Mouse (Mus musculus) myocyte (in vitro differentiated cells): ENCODE results near the gene Csrp3.

ENCODE experiments used
- CEBPB ChIP-seq: IDR thresholded peaks from 2 replicates; pipeline ENCODE4 v1.6.1; 2011; ENCODE audit warnings: mild to moderate bottlenecking, moderate library complexity; ENCODE audit not compliant: poor library complexity, insufficient read depth, severe bottlenecking
- E2F4 ChIP-seq: IDR thresholded peaks from one replicate; pipeline ENCODE4 v1.6.1; 2011; ENCODE audit warnings: mild to moderate bottlenecking, control low read depth, moderate library complexity; ENCODE audit not compliant: insufficient read depth
- MAX ChIP-seq: IDR thresholded peaks from one replicate; pipeline ENCODE4 v1.6.1; 2011; ENCODE audit warnings: low read depth, mild to moderate bottlenecking, control low read depth
- MYOD1 ChIP-seq, 3 experiments: IDR thresholded peaks; one replicate each; pipeline ENCODE4 v1.6.1; 2011; ENCODE audit warnings: control low read depth in 2 of 3, low read depth in 2 of 3, mild to moderate bottlenecking in 2 of 3, moderate library complexity in 1 of 3; ENCODE audit not compliant: insufficient read length in 2 of 3, control insufficient read depth in 1 of 3
- MYOG ChIP-seq, 3 experiments: IDR thresholded peaks; one replicate each; pipeline ENCODE4 v1.6.1; 2011; ENCODE audit warnings: control low read depth in 2 of 3, low read depth in 2 of 3, mild to moderate bottlenecking in 2 of 3; ENCODE audit not compliant: insufficient read length in 2 of 3, control insufficient read depth in 1 of 3, insufficient read depth in 1 of 3
- POLR2A ChIP-seq: IDR thresholded peaks from one replicate; pipeline ENCODE4 v1.6.1; 2011; ENCODE audit warnings: low read depth, mild to moderate bottlenecking, control low read depth, moderate library complexity; ENCODE audit not compliant: insufficient read length
- POLR2AphosphoS2 ChIP-seq: IDR thresholded peaks from one replicate; pipeline ENCODE4 v1.6.1; 2011; ENCODE audit warnings: low read depth, control low read depth; ENCODE audit not compliant: insufficient read length
- SRF ChIP-seq: IDR thresholded peaks from one replicate; pipeline ENCODE4 v1.6.1; 2011; ENCODE audit warnings: low read depth; ENCODE audit not compliant: control insufficient read depth, insufficient read length
- TCF12 ChIP-seq: IDR thresholded peaks from one replicate; pipeline ENCODE4 v1.6.1; 2011; ENCODE audit warnings: mild to moderate bottlenecking, control low read depth; ENCODE audit not compliant: poor library complexity, insufficient read depth, severe bottlenecking
- TCF3 ChIP-seq: IDR thresholded peaks from one replicate; pipeline ENCODE4 v1.6.1; 2011; ENCODE audit warnings: low read depth, control low read depth; ENCODE audit not compliant: insufficient read length
- USF1 ChIP-seq: IDR thresholded peaks from one replicate; pipeline ENCODE4 v1.6.1; 2011; ENCODE audit warnings: low read depth, mild to moderate bottlenecking, control low read depth, moderate library complexity

DNA sequence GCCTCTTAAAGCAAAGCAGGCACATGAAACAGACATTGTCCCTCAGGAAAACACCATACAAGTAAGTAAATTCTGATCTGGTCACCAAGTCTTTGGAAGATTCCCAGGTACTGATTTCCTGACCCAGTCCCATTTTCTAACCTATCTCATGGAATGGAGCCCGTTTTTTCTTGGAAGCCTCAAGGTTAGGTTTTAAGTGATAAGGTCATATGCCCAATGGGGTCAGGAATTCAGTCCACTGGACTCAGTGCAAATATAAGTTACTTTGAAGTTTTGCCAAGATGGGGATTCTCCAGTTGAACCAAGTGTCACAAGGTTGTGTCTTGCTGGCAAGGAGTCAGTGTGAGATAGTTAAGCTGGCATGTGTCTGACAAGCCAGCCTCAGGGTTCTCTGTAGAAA, 23.2 kb downstream of the Csrp3 start:
- no peak for TF ChIP-seq POLR2A
- no peak for TF ChIP-seq SRF
- TF ChIP-seq CEBPB: no peak
- no peak for TF ChIP-seq E2F4
- TF ChIP-seq MAX: no peak
- TF ChIP-seq POLR2AphosphoS2: no peak
- no peak for TF ChIP-seq TCF3
- TF ChIP-seq MYOD1 (IDR thresholded peaks at IDR 0.05; ENCODE audit: control insufficient read depth in 1 of 3, insufficient read length in 2 of 3, low read depth in 2 of 3): no peak
- no peak for TF ChIP-seq TCF12
- no peak for TF ChIP-seq MYOG (IDR thresholded peaks at IDR 0.05; ENCODE audit: control insufficient read depth in 1 of 3, insufficient read depth in 1 of 3, insufficient read length in 2 of 3, low read depth in 2 of 3)
- TF ChIP-seq USF1: no peak
